Mouse (Mus musculus): Measurements from ENCODE around the gene Tnfrsf11a. TPM values are rescaled to one million over a fixed set of nuclear protein-coding genes. Genes with fewer than 3 reads are reported as not detected.

Gene Tnfrsf11a
- polyA plus RNA-seq, 1 experiment from 2014 or later, result 1.0 TPM

GRCm38 (mm10) chr1:105815736-105816135 is 35.2 kb downstream of the Tnfrsf11a start:
- no peak for DNase-seq (ENCODE audit: low spot score)
- WGBS, result 85% methylated on average over 3 of the region's 3 CpGs
- Histone ChIP-seq H3K9ac (no peak overlapping the region), H3K4me2 (replicated peaks) (no peak overlapping the region), H3K36me3 (replicated peaks; ENCODE audit: control insufficient read depth, insufficient read depth) (no peaks in the 10 kb centered on the region), H3K9me3 (ENCODE audit: control insufficient read depth, low read length) (no peaks in the 10 kb centered on the region), H3K27me3 (ENCODE audit: control insufficient read depth, insufficient read depth, low read length) (no peaks in the 10 kb centered on the region), H3K4me1 (replicated peaks; ENCODE audit: control insufficient read depth, insufficient read depth, low read length) (no peaks in the 10 kb centered on the region), H3K4me3 (replicated peaks; ENCODE audit: low read length) (no peak overlapping the region), H3K27ac (no peak overlapping the region)
- no peak for ATAC-seq (ENCODE audit: low FRiP score)

- Histone ChIP-seq H3K36me3 (replicated peaks; ENCODE audit: control insufficient read depth, insufficient read depth) (no peaks in the 10 kb centered on the region), H3K4me2 (replicated peaks) (no peak overlapping the region), H3K9me3 (ENCODE audit: control insufficient read depth, low read length) (no peaks in the 10 kb centered on the region), H3K9ac (no peak overlapping the region), H3K4me3 (replicated peaks; ENCODE audit: low read length) (no peak overlapping the region), H3K27me3 (ENCODE audit: control insufficient read depth, insufficient read depth, low read length) (no peaks in the 10 kb centered on the region), H3K27ac (no peak overlapping the region), H3K4me1 (replicated peaks; ENCODE audit: control insufficient read depth, insufficient read depth, low read length) (no peaks in the 10 kb centered on the region)
- ATAC-seq (ENCODE audit: low FRiP score) (no peak), DNase-seq (ENCODE audit: low spot score) (no peak)
- WGBS, result 54% methylated on average over 6 of the region's 6 CpGs
These were observed 38.5 kb downstream of the Tnfrsf11a start for GRCm38 (mm10) chr1:105819031-105819430.

- Histone ChIP-seq H3K4me2 (replicated peaks) (no peak overlapping the region), H3K27me3 (ENCODE audit: control insufficient read depth, insufficient read depth, low read length) (no peaks in the 10 kb centered on the region), H3K27ac (no peak overlapping the region), H3K9me3 (ENCODE audit: control insufficient read depth, low read length) (no peaks in the 10 kb centered on the region), H3K9ac (no peak overlapping the region), H3K4me1 (replicated peaks; ENCODE audit: control insufficient read depth, insufficient read depth, low read length) (no peaks in the 10 kb centered on the region), H3K4me3 (replicated peaks; ENCODE audit: low read length) (no peak overlapping the region), H3K36me3 (replicated peaks; ENCODE audit: control insufficient read depth, insufficient read depth) (no peaks in the 10 kb centered on the region)
- no peak for ATAC-seq (ENCODE audit: low FRiP score)
- WGBS, result 67% methylated on average over 7 of the region's 7 CpGs
- DNase-seq (ENCODE audit: low spot score), result no peak
These were observed 39.2 kb downstream of the Tnfrsf11a start for GRCm38 (mm10) chr1:105819740-105820139.

GRCm38 (mm10) chr1:105824356-105824755 is 43.8 kb downstream of the Tnfrsf11a start:
- Histone ChIP-seq H3K4me2 (replicated peaks) (no peak overlapping the region), H3K36me3 (replicated peaks; ENCODE audit: control insufficient read depth, insufficient read depth) (no peaks in the 10 kb centered on the region), H3K9me3 (ENCODE audit: control insufficient read depth, low read length) (no peaks in the 10 kb centered on the region), H3K9ac (no peak overlapping the region), H3K4me1 (replicated peaks; ENCODE audit: control insufficient read depth, insufficient read depth, low read length) (no peaks in the 10 kb centered on the region), H3K27ac (no peak overlapping the region), H3K27me3 (ENCODE audit: control insufficient read depth, insufficient read depth, low read length) (no peaks in the 10 kb centered on the region), H3K4me3 (replicated peaks; ENCODE audit: low read length) (no peak overlapping the region)
- ATAC-seq (ENCODE audit: low FRiP score), result no peak
- no peak for DNase-seq (ENCODE audit: low spot score)
- 95% methylated on average over 4 of the region's 4 CpGs for WGBS

GRCm38 (mm10) chr1:105824980-105825379 is 44.5 kb downstream of the Tnfrsf11a start:
- Histone ChIP-seq H3K4me3 (replicated peaks; ENCODE audit: low read length) (no peak overlapping the region), H3K36me3 (replicated peaks; ENCODE audit: control insufficient read depth, insufficient read depth) (no peaks in the 10 kb centered on the region), H3K9me3 (ENCODE audit: control insufficient read depth, low read length) (no peaks in the 10 kb centered on the region), H3K27me3 (ENCODE audit: control insufficient read depth, insufficient read depth, low read length) (no peaks in the 10 kb centered on the region), H3K4me2 (replicated peaks) (no peak overlapping the region), H3K27ac (no peak overlapping the region), H3K9ac (no peak overlapping the region), H3K4me1 (replicated peaks; ENCODE audit: control insufficient read depth, insufficient read depth, low read length) (no peaks in the 10 kb centered on the region)
- ATAC-seq (ENCODE audit: low FRiP score), result 0 out of 2 replicates have a peak, but pooled peaks have one; percentile 54
- 68% methylated on average over 4 of the region's 4 CpGs for WGBS
- no peak for DNase-seq (ENCODE audit: low spot score)

GRCm38 (mm10) chr1:105827374-105827773 is 46.9 kb downstream of the Tnfrsf11a start:
- Histone ChIP-seq H3K36me3 (replicated peaks; ENCODE audit: control insufficient read depth, insufficient read depth) (no peaks in the 10 kb centered on the region), H3K9me3 (ENCODE audit: control insufficient read depth, low read length) (no peaks in the 10 kb centered on the region), H3K4me1 (replicated peaks; ENCODE audit: control insufficient read depth, insufficient read depth, low read length) (no peaks in the 10 kb centered on the region), H3K9ac (no peak overlapping the region), H3K4me3 (replicated peaks; ENCODE audit: low read length) (no peak overlapping the region), H3K27me3 (ENCODE audit: control insufficient read depth, insufficient read depth, low read length) (no peaks in the 10 kb centered on the region), H3K27ac (no peak overlapping the region), H3K4me2 (replicated peaks) (no peak overlapping the region)
- no peak for ATAC-seq (ENCODE audit: low FRiP score)
- DNase-seq (ENCODE audit: low spot score), result no peak
- 91% methylated on average over 7 of the region's 7 CpGs for WGBS

- Histone ChIP-seq H3K36me3 (replicated peaks; ENCODE audit: control insufficient read depth, insufficient read depth) (no peaks in the 10 kb centered on the region), H3K9me3 (ENCODE audit: control insufficient read depth, low read length) (no peaks in the 10 kb centered on the region), H3K27ac (no peak overlapping the region), H3K9ac (no peak overlapping the region), H3K4me1 (replicated peaks; ENCODE audit: control insufficient read depth, insufficient read depth, low read length) (no peaks in the 10 kb centered on the region), H3K27me3 (ENCODE audit: control insufficient read depth, insufficient read depth, low read length) (no peaks in the 10 kb centered on the region), H3K4me3 (replicated peaks; ENCODE audit: low read length) (no peak overlapping the region), H3K4me2 (replicated peaks) (no peak overlapping the region)
- no peak for ATAC-seq (ENCODE audit: low FRiP score)
- no peak for DNase-seq (ENCODE audit: low spot score)
- 93% methylated on average over 8 of the region's 8 CpGs for WGBS
These were observed 47.3 kb downstream of the Tnfrsf11a start for GRCm38 (mm10) chr1:105827786-105828345.

GRCm38 (mm10) chr1:105829171-105829570 is 48.7 kb downstream of the Tnfrsf11a start:
- H3K27ac ChIP-seq, result no peak overlapping the region
- no peak overlapping the region for H3K4me2 ChIP-seq (replicated peaks)
- H3K9me3 ChIP-seq (ENCODE audit: control insufficient read depth, low read length), result no peaks in the 10 kb centered on the region
- WGBS, result 52% methylated on average over 5 of the region's 5 CpGs
- H3K4me1 ChIP-seq (replicated peaks; ENCODE audit: control insufficient read depth, insufficient read depth, low read length), result no peaks in the 10 kb centered on the region
- no peak overlapping the region for H3K9ac ChIP-seq
- ATAC-seq (ENCODE audit: low FRiP score), result 0 out of 2 replicates have a peak, but pooled peaks have one; percentile 51
- no peak overlapping the region for H3K4me3 ChIP-seq (replicated peaks; ENCODE audit: low read length)
- no peak for DNase-seq (ENCODE audit: low spot score)
- H3K27me3 ChIP-seq (ENCODE audit: control insufficient read depth, insufficient read depth, low read length), result no peaks in the 10 kb centered on the region
- no peaks in the 10 kb centered on the region for H3K36me3 ChIP-seq (replicated peaks; ENCODE audit: control insufficient read depth, insufficient read depth)

GRCm38 (mm10) chr1:105832784-105833183 is 52.3 kb downstream of the Tnfrsf11a start:
- H3K4me2 ChIP-seq (replicated peaks), result no peak overlapping the region
- no peak overlapping the region for H3K9ac ChIP-seq
- no peak for DNase-seq (ENCODE audit: low spot score)

GRCm38 (mm10) chr1:105842950-105843349 is 62.4 kb downstream of the Tnfrsf11a start:
- no peak overlapping the region for H3K27ac ChIP-seq
- H3K4me1 ChIP-seq (replicated peaks; ENCODE audit: control insufficient read depth, insufficient read depth, low read length), result peaks cover 13% of the 10 kb centered on the region
- no peaks in the 10 kb centered on the region for H3K27me3 ChIP-seq (ENCODE audit: control insufficient read depth, insufficient read depth, low read length)
- H3K4me2 ChIP-seq (replicated peaks), result peak overlapping the region; percentile 66
- DNase-seq (ENCODE audit: low spot score) (no peak), ATAC-seq (ENCODE audit: low FRiP score) (peak; percentile 47; the same call in 1 of the 2 replicates)
- 21% methylated on average over 10 of the region's 10 CpGs for WGBS
- H3K4me3 ChIP-seq (replicated peaks; ENCODE audit: low read length), result peak overlapping the region; percentile 18
- H3K9me3 ChIP-seq (ENCODE audit: control insufficient read depth, low read length), result no peaks in the 10 kb centered on the region
- H3K36me3 ChIP-seq (replicated peaks; ENCODE audit: control insufficient read depth, insufficient read depth), result no peaks in the 10 kb centered on the region
- peak overlapping the region; percentile 17 for H3K9ac ChIP-seq

More at GRCm38 (mm10) chr1:105832784-105833183, 52.3 kb downstream of the Tnfrsf11a start:
- no peak overlapping the region for H3K27ac ChIP-seq
- WGBS, result 85% methylated on average over 1 of the region's 1 CpGs
- ATAC-seq (ENCODE audit: low FRiP score), result no peak
- H3K36me3 ChIP-seq (replicated peaks; ENCODE audit: control insufficient read depth, insufficient read depth), result no peaks in the 10 kb centered on the region
- H3K4me1 ChIP-seq (replicated peaks; ENCODE audit: control insufficient read depth, insufficient read depth, low read length), result no peaks in the 10 kb centered on the region
- no peak overlapping the region for H3K4me3 ChIP-seq (replicated peaks; ENCODE audit: low read length)
- no peaks in the 10 kb centered on the region for H3K27me3 ChIP-seq (ENCODE audit: control insufficient read depth, insufficient read depth, low read length)
- H3K9me3 ChIP-seq (ENCODE audit: control insufficient read depth, low read length), result no peaks in the 10 kb centered on the region

Measured in hindbrain, embryonic 14.5 days (tissue).